Mouse (Mus musculus) CD4-positive, CD25-positive, alpha-beta regulatory T cell, adult 4 months (primary cell): ENCODE data around the gene Gm47959. TPM values are rescaled to one million over a fixed set of nuclear protein-coding genes. Genes with fewer than 3 reads are reported as not detected.
"Not testable (repeated sequence)": the region's sequence is repeated elsewhere in the genome, so short reads cannot be mapped to it uniquely, and the experiment has no call there.

ENCODE experiments used
- ATAC-seq: one replicate; pipeline ENCODE4 v1.8.0; 2017
- polyA plus RNA-seq, 2 experiments: library from polyadenylated mRNA; unstranded; fragments of 100-300 nt; shearing (Covaris generic); gene quantifications; one replicate each; pipeline ENCODE4 v1.2.1; 2017

Gm47959 gene
- not detected for polyA plus RNA-seq

GRCm38 (mm10) chr1:83000306-83000705 lies at the start of gene Gm47959:
Gm47959 (plus strand) TSS chr1:83000548.
- not testable (repeated sequence) for ATAC-seq

- peak; percentile 49 for ATAC-seq
These were observed 44.4 kb upstream of the Gm47959 start, which contains the start of gene Gm7544 for GRCm38 (mm10) chr1:82955913-82956312. Gm7544 (minus strand) TSS chr1:82956013.

DNA sequence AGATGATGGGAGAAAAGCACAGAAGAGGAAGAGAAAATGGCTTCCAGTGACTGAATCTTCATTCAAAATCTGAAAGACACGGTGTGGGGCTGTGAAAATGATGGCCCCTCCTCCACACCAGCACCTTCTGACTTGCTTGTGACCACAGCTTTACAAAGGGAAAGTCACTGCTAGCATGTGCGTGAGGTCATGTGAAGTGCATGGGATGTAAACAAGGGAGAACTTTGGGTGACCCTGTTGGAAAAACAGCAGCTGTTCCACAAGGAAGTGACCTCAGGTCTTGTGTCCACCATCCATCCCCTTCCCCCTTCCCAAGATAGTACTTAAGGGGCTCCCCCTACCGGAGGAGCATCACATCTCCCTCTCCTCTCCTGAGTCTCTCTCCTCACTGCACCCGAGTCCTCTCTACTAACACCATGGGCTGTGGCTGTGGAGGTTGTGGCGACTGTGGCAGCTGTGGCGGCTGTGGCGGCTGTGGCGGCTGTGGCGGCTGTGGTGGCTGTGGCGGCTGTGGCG lies 40.4 kb upstream of the Gm47959 start, which contains the start of gene Gm47955:
Gene Gm47955 (plus strand): TSS at position 417 of the 516 bp plus-strand sequence.
- no peak for ATAC-seq

DNA sequence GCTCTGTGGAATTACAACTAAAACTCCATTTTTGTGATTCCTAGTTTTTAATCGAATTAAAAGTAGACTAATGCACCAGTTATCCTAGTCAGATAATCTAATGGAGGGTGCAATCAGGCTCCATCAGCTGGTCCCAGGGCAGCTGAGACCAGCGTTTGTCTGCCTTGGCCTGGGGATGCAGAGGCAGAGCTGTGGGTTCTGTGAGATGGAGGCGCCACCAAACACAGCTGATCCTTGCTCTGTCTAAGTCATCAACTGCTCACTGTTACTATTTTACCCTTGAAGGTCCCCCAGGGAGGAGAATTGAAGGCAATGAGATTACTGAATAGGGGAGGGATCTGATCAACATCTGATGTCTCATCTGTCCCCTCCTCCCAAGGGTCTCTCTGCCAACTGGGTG lies 33.9 kb upstream of the Gm47959 start:
- ATAC-seq = no peak

DNA sequence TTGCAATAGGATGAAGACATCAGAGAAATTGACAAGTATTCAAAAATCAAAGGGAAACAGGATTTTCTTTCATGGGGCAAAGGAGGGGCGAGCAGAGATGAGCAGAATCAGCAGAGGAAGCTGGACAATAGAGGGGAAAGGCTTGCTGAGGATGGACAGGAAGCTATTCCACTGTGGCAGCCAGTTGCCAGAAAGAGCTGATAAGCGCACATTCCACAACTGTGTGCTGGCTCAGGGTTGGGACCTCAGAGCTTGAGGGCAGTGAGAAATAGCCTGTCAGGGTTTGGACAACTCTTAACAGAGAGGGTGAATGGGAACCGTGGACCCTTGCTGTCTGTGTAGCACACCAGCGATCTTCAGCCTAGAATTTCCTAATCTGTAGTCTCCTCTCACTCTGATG lies 28.3 kb upstream of the Gm47959 start:
- ATAC-seq = no peak

DNA sequence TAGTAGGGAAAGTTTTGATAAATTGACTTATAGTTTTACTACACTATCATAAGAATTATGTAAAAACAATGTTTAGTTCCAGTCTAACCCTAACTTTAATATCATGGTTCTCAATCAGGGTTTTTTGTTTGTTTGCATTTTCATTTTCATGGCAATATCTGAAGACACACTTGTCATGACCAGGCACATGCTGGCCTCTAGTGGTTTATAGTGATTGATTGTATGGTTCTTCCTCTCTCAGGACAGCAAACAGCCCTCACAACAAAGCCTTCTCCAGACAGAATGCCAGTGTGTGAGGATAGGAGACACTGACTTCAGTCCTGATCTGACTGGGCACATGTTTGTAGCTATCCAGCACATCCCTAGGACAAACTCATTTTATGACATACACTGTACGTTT lies 27.1 kb upstream of the Gm47959 start:
- ATAC-seq = no peak

- ATAC-seq = peak; percentile 90
These were observed 26.4 kb upstream of the Gm47959 start for GRCm38 (mm10) chr1:82973901-82974300.

DNA sequence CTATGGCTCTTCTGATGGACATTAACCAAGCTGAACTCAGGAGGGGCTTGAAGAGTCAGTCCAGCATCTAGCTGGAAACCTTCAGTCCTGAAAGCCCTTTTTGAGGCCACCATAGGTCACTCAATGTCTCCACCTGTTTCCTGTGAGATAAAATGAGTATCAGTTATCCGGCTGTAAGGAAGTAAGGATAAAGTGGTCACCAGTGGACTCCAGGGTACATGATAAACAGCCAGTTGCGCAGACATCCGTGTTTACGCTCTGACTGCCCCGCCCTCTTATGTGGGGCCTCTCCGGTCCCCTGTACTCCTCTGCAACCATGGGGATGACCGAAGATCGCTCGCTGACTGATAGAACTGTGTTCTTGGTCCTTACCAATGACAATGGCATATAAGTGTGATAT lies 26.0 kb upstream of the Gm47959 start:
- ATAC-seq = peak; percentile 9

- ATAC-seq = peak; percentile 62
These were observed 24.6 kb upstream of the Gm47959 start for GRCm38 (mm10) chr1:82975750-82976149.

- no peak for ATAC-seq
These were observed 22.5 kb upstream of the Gm47959 start for GRCm38 (mm10) chr1:82977840-82978239.

GRCm38 (mm10) chr1:82986738-82987137 lies 13.6 kb upstream of the Gm47959 start:
- ATAC-seq = no peak

DNA sequence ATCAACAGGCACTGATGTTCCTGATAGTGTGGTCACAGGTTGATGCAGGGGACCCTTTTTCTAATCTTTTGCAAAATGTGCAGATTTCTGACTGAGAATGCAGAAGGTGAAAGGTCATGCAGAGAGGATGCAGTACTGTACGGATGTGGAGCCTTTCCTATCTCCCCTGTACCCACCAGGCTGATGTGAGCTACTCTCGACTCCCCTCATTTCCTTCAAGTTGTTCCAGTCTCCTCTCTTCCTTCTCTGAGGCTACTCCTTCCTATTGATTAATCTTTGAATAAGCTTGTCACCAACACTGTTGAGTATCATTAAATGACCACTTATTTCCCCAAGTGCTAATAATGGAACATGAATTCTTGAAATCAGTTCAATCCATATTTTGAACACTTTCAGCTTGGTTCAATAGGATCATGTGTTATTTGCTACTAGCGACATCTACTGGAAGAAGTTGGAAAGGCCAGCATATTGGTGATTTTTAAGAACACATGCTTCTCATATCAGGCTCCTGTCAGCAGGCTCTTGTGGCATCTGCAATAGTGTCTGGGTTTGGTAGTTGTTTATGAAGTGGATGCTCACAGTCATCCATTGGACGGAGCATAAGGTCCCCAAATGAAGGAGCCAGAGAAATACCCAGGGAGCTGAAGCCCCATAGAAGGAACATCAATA lies 12.7 kb upstream of the Gm47959 start:
- ATAC-seq = peak; percentile 91

- no peak for ATAC-seq
These were observed 9.3 kb upstream of the Gm47959 start for GRCm38 (mm10) chr1:82991062-82991461.

DNA sequence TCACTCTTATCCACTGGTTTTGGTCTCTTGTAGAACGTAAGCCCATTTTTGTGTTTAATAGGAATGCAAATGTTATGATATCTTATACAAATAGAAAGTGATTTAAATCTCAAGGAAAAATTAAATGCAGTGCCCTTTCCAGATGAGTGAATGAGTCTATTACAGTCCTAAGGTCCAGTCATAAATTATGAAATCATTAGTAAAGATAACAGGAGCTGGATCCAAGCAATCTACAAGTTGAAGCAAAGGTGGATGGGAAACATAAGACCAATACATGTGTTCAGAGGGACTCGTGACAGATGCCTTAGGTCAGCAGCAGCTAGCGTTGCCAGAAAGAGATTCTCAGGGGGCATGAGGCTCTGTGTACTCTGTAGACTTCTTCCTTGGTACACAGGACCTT lies 8.8 kb upstream of the Gm47959 start:
- no peak for ATAC-seq

GRCm38 (mm10) chr1:82992093-82992492 lies 8.3 kb upstream of the Gm47959 start:
- ATAC-seq = no peak

GRCm38 (mm10) chr1:82993947-82994346 lies 6.4 kb upstream of the Gm47959 start:
- ATAC-seq = no peak

DNA sequence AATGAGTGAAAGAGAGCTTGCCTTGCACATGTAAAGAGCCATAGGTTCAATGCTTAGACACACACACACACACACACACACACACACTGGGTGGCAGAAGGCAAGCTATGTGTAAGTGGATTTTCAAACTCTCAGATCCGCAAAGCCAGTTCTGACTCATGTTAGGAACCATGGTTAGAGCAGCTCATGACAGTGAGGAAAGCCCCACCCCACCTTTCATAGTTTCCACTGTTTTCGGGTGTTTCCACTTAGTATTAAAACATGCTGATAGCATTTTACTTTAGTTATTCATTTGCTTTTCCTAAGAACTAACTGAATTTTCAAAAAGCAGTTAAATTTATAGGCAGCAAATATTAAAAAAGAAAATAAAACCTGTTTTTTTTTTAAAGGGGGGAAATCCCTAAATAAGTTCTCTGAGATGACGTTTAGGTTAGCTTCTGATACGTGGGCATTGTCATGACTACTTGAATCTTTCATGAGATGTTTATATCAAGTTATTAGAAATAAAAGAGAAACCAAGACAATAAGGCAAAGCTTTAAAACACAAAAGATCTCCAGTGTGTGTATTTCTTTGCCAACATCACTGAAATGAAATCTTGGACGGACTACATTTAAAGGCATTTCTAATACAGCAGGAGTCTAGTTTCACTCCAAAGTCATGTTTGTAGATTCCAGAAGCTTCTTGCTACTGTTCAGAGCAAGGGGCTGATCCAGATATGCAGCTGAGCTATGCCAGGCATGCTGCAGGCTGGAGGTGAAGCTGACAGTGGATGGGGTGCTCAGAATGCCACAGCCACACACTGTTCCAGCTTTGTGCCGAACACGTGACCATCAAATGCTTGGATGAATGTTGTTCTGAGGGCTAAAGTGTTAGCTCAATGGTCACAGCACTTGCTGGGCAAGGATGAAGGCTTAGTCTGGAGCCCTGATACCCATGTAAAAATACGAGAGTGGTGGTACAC lies 6.2 kb downstream of the Gm47959 start:
- peak; percentile 92 for ATAC-seq

DNA sequence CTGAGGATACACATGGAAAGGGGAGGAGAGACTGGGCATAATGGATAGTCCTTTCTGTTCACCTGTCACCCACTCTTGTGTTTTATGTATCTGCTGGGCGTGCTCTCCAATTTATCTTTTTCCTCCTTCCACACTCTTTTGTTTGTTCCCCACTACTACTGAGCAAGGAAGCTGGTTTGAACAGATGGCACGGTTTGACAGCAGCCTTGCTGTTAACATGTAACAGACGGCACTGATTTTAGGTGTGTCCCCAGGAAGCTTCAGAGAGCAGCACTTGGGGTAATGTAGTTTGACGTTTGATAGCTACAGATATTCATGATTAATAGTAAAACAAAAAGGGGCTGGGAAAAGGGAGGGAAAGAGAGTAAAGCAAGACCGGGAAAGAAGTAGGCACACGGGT lies 7.1 kb downstream of the Gm47959 start:
- ATAC-seq = no peak

- ATAC-seq = no peak
These were observed 14.1 kb downstream of the Gm47959 start for GRCm38 (mm10) chr1:83014477-83014876.

DNA sequence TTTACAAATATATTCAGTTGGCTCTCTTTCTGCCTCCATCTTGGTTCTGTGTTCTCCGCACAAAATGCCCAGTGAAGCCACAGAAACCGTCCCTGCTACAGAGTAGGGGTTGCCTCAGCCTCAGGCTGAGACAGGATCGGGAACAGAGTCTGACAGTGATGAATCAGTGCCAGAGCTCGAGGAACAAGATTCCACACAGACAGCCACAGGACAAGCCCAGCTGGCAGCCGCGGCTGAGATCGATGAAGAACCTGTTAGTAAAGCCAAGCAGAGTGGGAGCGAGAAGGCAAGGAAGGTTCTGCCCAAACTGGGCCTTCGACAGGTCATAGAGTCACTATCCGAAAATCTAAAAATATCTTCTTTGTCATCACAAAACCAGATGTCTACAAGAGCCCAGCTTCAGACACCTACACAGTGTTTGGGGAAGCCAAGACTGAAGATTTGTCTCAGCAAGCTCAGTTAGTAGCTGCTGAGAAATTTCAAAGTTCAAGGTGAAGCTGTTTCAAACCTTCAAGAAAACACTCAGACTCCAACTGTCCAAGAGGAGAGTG lies 15.1 kb downstream of the Gm47959 start:
- ATAC-seq = no peak

- no peak for ATAC-seq
These were observed 16.2 kb downstream of the Gm47959 start for GRCm38 (mm10) chr1:83016556-83016955.

- ATAC-seq = no peak
These were observed 31.6 kb downstream of the Gm47959 start for GRCm38 (mm10) chr1:83031950-83032349.

GRCm38 (mm10) chr1:83032508-83032907 lies 32.2 kb downstream of the Gm47959 start:
- no peak for ATAC-seq
